Mouse (Mus musculus) MEL-GATA-1-ER (cell line): Measurements from ENCODE around the gene Bloc1s4.

Source experiments
- DNase-seq: peaks from one replicate; pipeline ENCODE4 v3.0.0-alpha.2; 2012; ENCODE audit warnings: low read depth; ENCODE audit errors: extremely low read depth

Gene Bloc1s4

DNA sequence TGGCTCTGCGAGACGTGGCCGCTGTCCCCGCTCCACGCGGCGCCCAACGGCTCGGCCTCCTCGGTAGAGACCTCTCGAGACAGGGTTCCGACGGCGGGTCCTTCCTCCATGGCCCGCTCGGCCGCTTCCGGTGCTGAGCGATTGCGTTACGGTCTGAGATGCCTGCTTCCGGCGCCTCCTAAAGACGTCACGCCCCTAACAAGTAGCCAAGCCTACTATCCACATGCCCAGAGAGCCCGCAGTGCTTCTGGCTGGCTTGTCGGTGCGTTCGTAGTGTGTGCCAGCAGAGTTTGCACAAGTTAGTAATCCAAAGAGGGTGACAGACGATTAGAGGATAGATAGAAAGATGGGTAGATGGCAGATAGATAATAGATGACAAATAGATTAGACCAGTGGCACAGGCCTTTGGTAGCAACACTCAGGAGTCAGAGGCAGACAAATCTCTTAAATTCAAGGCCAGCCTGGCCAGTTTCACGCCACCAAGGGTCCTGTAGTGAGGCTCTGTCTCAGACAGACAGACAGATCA lies at the start of gene Bloc1s4:
TSS of gene Bloc1s4 (minus strand) at position 115 of the 526 bp plus-strand sequence.
- DNase-seq, result peak; percentile 89

GRCm38 (mm10) chr5:36797291-36797690 lies 48.8 kb upstream of the Bloc1s4 start:
- DNase-seq, result no peak

DNA sequence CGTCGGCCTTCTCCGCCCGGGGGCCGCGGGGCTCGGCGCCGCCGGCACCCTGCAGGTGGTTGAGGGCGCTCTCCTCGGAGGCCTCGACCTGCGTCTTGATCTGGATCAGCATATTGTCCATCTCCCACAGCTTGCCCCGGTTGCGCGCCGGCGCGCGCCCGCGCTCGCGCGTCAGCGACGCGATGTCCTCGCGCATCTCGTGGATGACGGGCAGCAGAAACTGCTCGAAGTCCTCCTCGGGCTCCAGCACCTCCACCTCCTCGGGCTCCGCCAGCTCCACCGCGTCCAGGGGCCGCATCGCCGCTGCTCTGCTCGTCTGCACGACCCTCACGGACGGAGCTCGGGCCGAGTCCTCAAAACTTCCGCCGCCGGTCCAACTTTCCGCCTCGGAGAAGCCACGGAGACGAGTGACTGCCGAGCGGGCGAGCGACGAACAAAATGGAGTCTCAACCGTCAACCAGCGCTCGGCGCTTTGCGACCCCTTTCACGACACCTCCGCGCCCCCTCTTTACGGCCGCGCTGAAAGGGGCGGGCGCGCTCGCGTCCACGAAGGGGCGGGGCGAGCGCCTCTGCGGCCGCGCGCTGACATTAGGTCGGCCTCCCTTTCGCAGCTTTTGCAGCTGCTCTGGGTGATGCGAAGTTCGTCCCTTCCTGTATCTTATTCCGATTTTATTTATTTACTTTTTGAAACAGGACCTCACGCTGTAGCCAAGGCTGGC lies 48.0 kb upstream of the Bloc1s4 start, which contains the start of gene Mrfap1:
TSS of gene Mrfap1 (minus strand) at position 477 of the 719 bp plus-strand sequence.
- peak; percentile 90 for DNase-seq

DNA sequence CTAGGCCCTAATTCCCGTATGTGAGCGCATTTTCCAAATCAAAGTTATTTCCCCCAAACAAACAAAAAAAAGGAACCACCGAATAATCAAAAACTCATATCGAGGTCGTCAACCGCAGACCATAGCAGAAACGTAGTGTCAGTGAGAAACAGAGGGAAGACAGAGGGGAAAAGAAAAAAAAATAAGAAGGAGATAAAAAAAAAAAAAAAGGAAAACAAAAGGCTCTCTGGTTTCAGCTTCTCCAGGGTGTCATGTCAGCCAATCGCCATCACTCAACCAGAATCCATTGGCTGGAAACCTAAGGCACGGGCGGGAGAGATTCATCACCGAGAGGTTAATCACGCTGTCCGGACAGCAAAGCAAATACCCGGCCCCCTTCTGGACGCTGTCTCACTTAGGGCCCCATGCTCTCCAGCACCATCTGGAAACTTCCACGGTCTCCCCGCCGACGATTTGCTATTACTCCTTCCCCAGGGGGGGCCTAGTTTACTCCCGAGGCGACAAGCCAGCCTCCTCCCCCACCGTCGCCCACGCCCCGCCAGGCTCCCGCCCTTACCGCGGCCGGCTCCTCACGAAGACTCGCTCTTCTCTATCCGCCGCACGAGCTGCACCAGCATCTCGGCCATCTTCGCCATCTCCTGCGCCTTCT lies 47.3 kb upstream of the Bloc1s4 start:
- peak; percentile 21 for DNase-seq

- DNase-seq, result no peak
Measured at GRCm38 (mm10) chr5:36791861-36792260, 43.4 kb upstream of the Bloc1s4 start.

DNA sequence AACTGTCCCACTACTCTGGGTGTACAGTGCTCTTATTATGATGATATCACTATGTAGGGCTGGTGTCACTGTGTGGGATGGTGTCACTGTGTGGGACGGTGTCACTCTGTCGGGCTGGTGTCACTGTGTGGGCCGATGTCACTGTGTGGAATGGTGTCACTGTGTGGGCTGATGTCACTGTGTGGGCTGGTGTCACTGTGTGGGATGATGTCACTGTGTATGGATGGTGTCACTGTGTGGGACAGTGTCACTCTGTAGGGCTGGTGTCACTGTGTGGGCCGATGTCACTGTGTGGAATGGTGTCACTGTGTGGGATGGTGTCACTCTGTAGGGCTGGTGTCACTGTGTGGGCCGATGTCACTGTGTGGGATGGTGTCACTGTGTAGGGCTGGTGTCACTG lies 37.6 kb upstream of the Bloc1s4 start:
- no peak for DNase-seq

- DNase-seq, result no peak
Measured at GRCm38 (mm10) chr5:36779512-36779911, 31.1 kb upstream of the Bloc1s4 start.

GRCm38 (mm10) chr5:36778901-36779300 lies 30.5 kb upstream of the Bloc1s4 start:
- no peak for DNase-seq

GRCm38 (mm10) chr5:36777186-36777585 lies 28.7 kb upstream of the Bloc1s4 start:
- DNase-seq, result no peak

DNA sequence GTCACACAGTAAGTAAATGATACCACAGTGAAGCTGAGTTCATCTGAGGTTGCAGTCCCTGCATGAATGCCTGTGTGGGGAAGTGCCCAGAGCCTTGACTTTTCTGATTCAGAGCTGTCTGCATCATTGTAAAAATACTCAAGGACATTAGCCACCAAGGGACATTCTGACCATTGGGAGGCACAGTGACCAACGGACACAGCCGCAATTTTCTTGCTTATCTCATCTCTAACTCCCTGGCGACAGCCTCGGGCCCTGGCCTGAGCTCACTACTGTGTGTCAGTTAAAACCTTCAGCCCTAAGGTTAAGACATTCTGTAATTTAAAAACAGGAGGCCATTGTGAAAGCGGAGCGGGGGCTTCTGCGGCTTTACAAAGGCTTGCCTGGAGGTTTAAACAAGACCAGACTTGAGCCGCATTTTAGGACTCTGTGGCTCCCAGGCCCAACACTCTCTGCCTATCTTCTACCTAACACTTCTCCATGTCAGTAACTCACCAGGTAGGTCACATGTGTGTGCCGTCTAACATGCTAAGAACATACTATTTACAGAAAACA lies 27.6 kb upstream of the Bloc1s4 start:
- DNase-seq, result no peak

DNA sequence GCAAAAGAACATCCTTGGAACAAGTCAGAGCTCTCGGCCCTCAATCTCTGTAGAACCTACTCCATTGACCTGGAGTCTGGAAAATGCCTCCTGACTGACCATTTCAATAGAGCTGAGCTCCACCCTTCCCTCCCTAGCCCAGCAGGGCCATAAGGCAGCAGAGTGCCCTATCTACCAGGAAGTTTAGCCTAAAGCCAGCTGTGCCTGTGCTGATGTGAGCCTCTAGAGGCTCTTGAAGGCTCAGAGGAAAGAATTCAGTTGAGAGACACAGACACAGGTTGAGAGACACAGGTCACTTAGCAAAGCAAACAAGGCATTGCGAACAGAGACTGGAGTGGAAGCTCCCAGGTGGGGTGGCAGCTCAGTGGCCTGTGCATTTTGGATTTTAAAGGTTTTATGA lies 26.9 kb upstream of the Bloc1s4 start:
- no peak for DNase-seq

GRCm38 (mm10) chr5:36772586-36772985 lies 24.1 kb upstream of the Bloc1s4 start:
- DNase-seq, result no peak

DNA sequence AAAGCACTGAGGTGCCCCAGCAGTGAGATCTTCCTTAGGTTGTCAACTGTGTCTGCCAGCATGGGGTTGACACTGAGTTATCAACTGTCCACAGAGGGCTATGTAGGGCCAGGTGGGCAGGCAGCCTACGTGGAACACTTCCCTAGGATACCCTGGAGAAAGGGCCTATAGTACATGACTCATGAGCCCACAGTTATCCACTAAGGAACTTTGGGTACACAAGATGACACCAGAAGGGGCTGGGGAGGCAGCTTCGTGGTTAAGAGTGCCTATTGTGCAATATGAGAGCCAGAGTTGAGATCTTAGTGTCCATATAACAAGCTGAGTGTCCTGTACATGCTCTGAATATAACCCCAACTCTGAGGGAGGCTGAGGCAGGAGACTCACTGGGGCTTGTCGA lies 21.2 kb upstream of the Bloc1s4 start:
- DNase-seq, result no peak

GRCm38 (mm10) chr5:36766958-36767703 lies 18.7 kb upstream of the Bloc1s4 start:
- DNase-seq, result no peak

GRCm38 (mm10) chr5:36759848-36760247 lies 11.4 kb upstream of the Bloc1s4 start:
- no peak for DNase-seq

DNA sequence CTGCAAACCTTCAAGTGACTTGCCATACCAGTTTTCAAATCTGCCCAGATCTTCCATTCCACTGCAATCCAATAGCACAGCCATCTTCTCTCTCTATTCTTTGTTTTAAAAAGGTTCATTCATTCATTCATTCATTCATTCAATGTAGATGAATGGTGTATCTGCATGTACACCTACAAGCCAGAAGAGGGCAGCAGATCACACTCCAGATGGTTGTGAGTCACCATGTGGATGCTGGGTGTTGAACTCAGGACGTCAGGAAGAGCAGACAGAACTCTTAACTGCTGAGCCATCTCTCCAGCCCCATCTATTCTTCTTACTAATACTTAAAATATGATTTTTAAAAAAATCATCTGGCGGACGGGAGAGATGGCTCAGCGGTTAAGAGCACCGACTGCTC lies 8.6 kb upstream of the Bloc1s4 start:
- DNase-seq, result peak; percentile 48

GRCm38 (mm10) chr5:36750119-36751078 lies 1.9 kb upstream of the Bloc1s4 start:
- peak; percentile 60 for DNase-seq

GRCm38 (mm10) chr5:36747794-36748535 lies 485 bp downstream of the Bloc1s4 start:
- DNase-seq, result peak; percentile 45

DNA sequence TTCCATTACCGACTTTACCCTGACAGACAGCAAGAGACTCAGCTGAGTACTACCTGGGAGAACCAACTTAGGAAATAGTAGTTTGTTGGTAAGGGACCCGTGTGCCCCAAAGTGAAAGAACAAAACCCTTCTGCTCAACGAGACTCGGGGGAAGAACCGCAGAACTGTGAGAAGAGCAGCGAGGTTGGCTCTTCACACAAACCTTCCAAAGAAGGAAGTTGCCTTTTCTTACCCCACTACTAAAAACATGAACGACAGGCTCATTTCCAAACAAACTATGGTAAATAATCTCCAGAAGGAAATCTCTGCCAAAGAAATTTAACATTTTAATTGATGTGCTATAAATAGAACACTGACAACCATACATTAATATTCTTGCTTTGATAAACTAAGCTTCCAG lies 1.4 kb downstream of the Bloc1s4 start:
- peak; percentile 54 for DNase-seq
